9 mouse cellular contexts compared by ENCODE assay signal in the genomic region with DNA sequence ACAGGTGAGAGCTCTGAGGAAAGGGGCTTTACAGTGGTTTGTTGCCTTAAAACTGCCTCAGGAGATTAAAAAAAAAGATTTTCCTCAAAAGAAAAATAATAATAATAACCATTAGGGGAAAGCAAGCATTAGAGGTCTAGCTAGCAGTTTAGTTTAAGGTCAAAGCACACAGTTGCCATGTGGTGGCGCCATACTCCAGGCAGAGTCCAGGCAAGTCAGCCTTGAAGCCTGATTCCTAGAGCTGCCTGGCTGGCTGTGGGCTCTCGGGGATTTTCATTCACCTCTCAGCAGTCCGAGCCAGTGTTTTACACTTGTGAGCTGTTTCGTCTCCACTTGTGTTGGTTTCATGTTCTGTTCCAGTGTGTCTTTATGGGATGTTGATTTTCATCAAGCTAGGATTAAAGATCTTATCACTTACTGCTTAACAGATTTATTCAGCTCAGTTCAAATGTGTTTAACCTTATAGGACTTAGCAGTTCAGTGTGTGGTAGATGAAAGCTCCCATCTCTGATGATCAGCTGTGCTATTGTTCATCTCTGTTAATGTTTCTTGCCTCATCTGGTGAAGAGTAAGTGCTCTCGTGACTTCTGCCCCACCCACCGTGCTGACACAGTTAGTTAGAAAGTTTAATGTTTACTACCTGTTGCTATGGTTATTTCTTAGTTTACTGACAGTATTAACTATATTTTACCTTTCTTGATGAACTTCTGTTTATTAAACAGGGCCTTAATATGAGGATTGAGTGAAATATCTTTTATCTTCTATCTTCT. TPM values are rescaled to one million over a fixed set of nuclear protein-coding genes. Genes with fewer than 3 reads are reported as not detected.
DNase-seq lines count a peak whose midpoint lies in the region; ATAC-seq and TF ChIP-seq lines count a peak whose summit lies in the region.
"Had no signal": no experiment of that assay in that cellular context is flagged by ENCODE, and none has a peak within 500 bp of the region (broad histone marks: within the 10 kb centered on the region; RNA-seq: fewer than 3 reads in every experiment).

No protein-coding gene starts in this region.

- DNase-seq in adrenal gland, adult 2 months = peak; percentile 79
- DNase-seq in embryonic facial prominence, embryonic 10.5 days (ENCODE audit: low spot score) = peak; percentile 58
- DNase-seq in induced T-regulatory cell, adult 2 months (ENCODE audit: low read depth) = peak; percentile 72
- DNase-seq in retina, embryonic 14.5 days (ENCODE audit: low spot score) = peak; percentile 75
- peak; percentile 58 to 59 for DNase-seq in thymus, postnatal 36 days

- no peaks in the 10 kb centered on the region for H3K4me1 ChIP-seq in intestine, postnatal 0 days (replicated peaks; ENCODE audit: control insufficient read depth, insufficient read depth, low read length)
- H3K4me1 ChIP-seq in intestine, embryonic 15.5 days (replicated peaks) = no peaks in the 10 kb centered on the region
- no peaks in the 10 kb centered on the region for H3K4me1 ChIP-seq in embryonic facial prominence, embryonic 10.5 days
- H3K4me1 ChIP-seq in liver, embryonic 12.5 days = peaks cover 10% of the 10 kb centered on the region

- peak; percentile 57; the same call in 1 of the 2 replicates for ATAC-seq in intestine, postnatal 0 days
- ATAC-seq in intestine, embryonic 15.5 days = no peak
- ATAC-seq in liver, embryonic 12.5 days = 0 out of 2 replicates have a peak, but pooled peaks have one; percentile 42

- H3K9ac ChIP-seq in intestine, postnatal 0 days (ENCODE audit: low read depth, low read length) = no peak overlapping the region
- H3K9ac ChIP-seq in intestine, embryonic 15.5 days = no peak overlapping the region
- no peak overlapping the region for H3K9ac ChIP-seq in liver, embryonic 12.5 days

- H3K27ac ChIP-seq in intestine, postnatal 0 days (ENCODE audit: low read depth, low read length) = no peak overlapping the region; the same call in 1 of the 2 replicates
- H3K27ac ChIP-seq in intestine, embryonic 15.5 days = no peak overlapping the region
- H3K27ac ChIP-seq in embryonic facial prominence, embryonic 10.5 days (replicated peaks) = no peak overlapping the region
- H3K27ac ChIP-seq in liver, embryonic 12.5 days = no peak overlapping the region

- no peak overlapping the region for H3K4me3 ChIP-seq in intestine, postnatal 0 days (ENCODE audit: low read depth, low read length)
- no peak overlapping the region for H3K4me3 ChIP-seq in intestine, embryonic 15.5 days (replicated peaks)
- H3K4me3 ChIP-seq in embryonic facial prominence, embryonic 10.5 days = no peak overlapping the region
- H3K4me3 ChIP-seq in liver, embryonic 12.5 days = no peak overlapping the region
- H3K4me3 ChIP-seq: myocyte had no signal

- WGBS in intestine, postnatal 0 days = 49% methylated on average over 6 of the region's 6 CpGs
- 61% methylated on average over 6 of the region's 6 CpGs for WGBS in intestine, embryonic 15.5 days
- WGBS in embryonic facial prominence, embryonic 10.5 days = 74% methylated on average over 6 of the region's 6 CpGs
- WGBS in liver, embryonic 12.5 days (ENCODE audit: insufficient replicate concordance) = 68% methylated on average over 6 of the region's 6 CpGs

- H3K9me3 ChIP-seq in intestine, postnatal 0 days (ENCODE audit: control insufficient read depth) = no peaks in the 10 kb centered on the region
- no peaks in the 10 kb centered on the region for H3K9me3 ChIP-seq in intestine, embryonic 15.5 days
- H3K9me3 ChIP-seq in embryonic facial prominence, embryonic 10.5 days = no peaks in the 10 kb centered on the region
- no peaks in the 10 kb centered on the region for H3K9me3 ChIP-seq in liver, embryonic 12.5 days (replicated peaks)

- H3K36me3 ChIP-seq in intestine, postnatal 0 days (ENCODE audit: control insufficient read depth, insufficient read depth) = peaks cover 84% of the 10 kb centered on the region
- peaks cover 30% of the 10 kb centered on the region for H3K36me3 ChIP-seq in intestine, embryonic 15.5 days
- H3K36me3 ChIP-seq in embryonic facial prominence, embryonic 10.5 days (replicated peaks) = peaks cover 100% of the 10 kb centered on the region
- peaks cover 96% of the 10 kb centered on the region for H3K36me3 ChIP-seq in liver, embryonic 12.5 days

- peak; percentile 88 for TF ChIP-seq CTCF in intestine, postnatal 0 days (IDR thresholded peaks at IDR 0.05; ENCODE audit: low read depth)

- H3K27me3 ChIP-seq in intestine, postnatal 0 days (replicated peaks; ENCODE audit: control insufficient read depth, insufficient read depth, low read length) = no peaks in the 10 kb centered on the region
- H3K27me3 ChIP-seq in intestine, embryonic 15.5 days (replicated peaks) = no peaks in the 10 kb centered on the region
- no peaks in the 10 kb centered on the region for H3K27me3 ChIP-seq in embryonic facial prominence, embryonic 10.5 days (replicated peaks; ENCODE audit: low read depth, poor library complexity, severe bottlenecking)
- no peaks in the 10 kb centered on the region for H3K27me3 ChIP-seq in liver, embryonic 12.5 days (replicated peaks)

- H3K4me2 ChIP-seq in intestine, postnatal 0 days (replicated peaks; ENCODE audit: low read depth) = no peak overlapping the region
- H3K4me2 ChIP-seq in intestine, embryonic 15.5 days (replicated peaks) = no peak overlapping the region
- no peak overlapping the region for H3K4me2 ChIP-seq in liver, embryonic 12.5 days

RNA-seq across cellular contexts. Expression of a gene that starts 21.1 kb away (rescaled TPM):
- polyA plus RNA-seq in intestine, postnatal 0 days (2015; fragmentation: Nextera tagmentation; extraction: Ambion mirVana) = 23.2 and 30.8 TPM in 2 replicates
- polyA plus RNA-seq in intestine, embryonic 15.5 days (2015; fragmentation: Nextera tagmentation; extraction: Ambion mirVana) = 51.3 and 54.6 TPM in 2 replicates
- total RNA-seq in adrenal gland, adult 2 months (2021) = 10 to 100 TPM; 33.7 to 52.0 TPM
- 3.2 and 3.4 TPM in 2 replicates for polyA plus RNA-seq in adrenal gland, adult 2 months (2012; rRNA removed)
- 86.4 and 87.5 TPM in 2 replicates for polyA plus RNA-seq in embryonic facial prominence, embryonic 10.5 days (2016; fragmentation: Nextera tagmentation; extraction: Ambion mirVana)
- polyA plus RNA-seq in liver, embryonic 12.5 days (2016; fragmentation: Nextera tagmentation; extraction: Ambion mirVana) = 40.3 and 40.5 TPM in 2 replicates

RNA-seq across cellular contexts. Expression of a gene that starts 33.0 kb away (rescaled TPM):
- 326 and 352 TPM in 2 replicates for polyA plus RNA-seq in intestine, postnatal 0 days (2015; fragmentation: Nextera tagmentation; extraction: Ambion mirVana)
- polyA plus RNA-seq in intestine, embryonic 15.5 days (2015; fragmentation: Nextera tagmentation; extraction: Ambion mirVana) = 632 and 726 TPM in 2 replicates
- total RNA-seq in adrenal gland, adult 2 months (2021) = 1,000 to 10,000 TPM in 1 of 2 experiments, 100 to 1,000 TPM in 1; 881 to 1,038 TPM
- polyA plus RNA-seq in adrenal gland, adult 2 months (2012; rRNA removed) = 16.9 and 25.6 TPM in 2 replicates
- 1,371 TPM in 2 replicates for polyA plus RNA-seq in embryonic facial prominence, embryonic 10.5 days (2016; fragmentation: Nextera tagmentation; extraction: Ambion mirVana)
- 687 and 693 TPM in 2 replicates for polyA plus RNA-seq in liver, embryonic 12.5 days (2016; fragmentation: Nextera tagmentation; extraction: Ambion mirVana)

Comparison
In these comparisons a context has a peak if more than half of its experiments do, and no peak if none do; other contexts are left out.
1. RNA of a gene that starts 33.0 kb away (polyA plus RNA-seq): 1,371 TPM in embryonic facial prominence, embryonic 10.5 days, 632 to 726 TPM in intestine, embryonic 15.5 days, 687 to 693 TPM in liver, embryonic 12.5 days and 326 to 352 TPM in intestine, postnatal 0 days; 16.9 to 25.6 TPM in adrenal gland, adult 2 months; every median in the first group is over 10 times any median in the second.
2. Peak in every context shown above with its lines, with median percentiles within 50 percentile points of each other: DNase-seq.